Mouse (Mus musculus): ENCODE data around the gene Galc. TPM values are rescaled to one million over a fixed set of nuclear protein-coding genes. Genes with fewer than 3 reads are reported as not detected.

Gene Galc
- polyA plus RNA-seq (2017; shearing (Covaris generic)), result 3.6 TPM

DNA sequence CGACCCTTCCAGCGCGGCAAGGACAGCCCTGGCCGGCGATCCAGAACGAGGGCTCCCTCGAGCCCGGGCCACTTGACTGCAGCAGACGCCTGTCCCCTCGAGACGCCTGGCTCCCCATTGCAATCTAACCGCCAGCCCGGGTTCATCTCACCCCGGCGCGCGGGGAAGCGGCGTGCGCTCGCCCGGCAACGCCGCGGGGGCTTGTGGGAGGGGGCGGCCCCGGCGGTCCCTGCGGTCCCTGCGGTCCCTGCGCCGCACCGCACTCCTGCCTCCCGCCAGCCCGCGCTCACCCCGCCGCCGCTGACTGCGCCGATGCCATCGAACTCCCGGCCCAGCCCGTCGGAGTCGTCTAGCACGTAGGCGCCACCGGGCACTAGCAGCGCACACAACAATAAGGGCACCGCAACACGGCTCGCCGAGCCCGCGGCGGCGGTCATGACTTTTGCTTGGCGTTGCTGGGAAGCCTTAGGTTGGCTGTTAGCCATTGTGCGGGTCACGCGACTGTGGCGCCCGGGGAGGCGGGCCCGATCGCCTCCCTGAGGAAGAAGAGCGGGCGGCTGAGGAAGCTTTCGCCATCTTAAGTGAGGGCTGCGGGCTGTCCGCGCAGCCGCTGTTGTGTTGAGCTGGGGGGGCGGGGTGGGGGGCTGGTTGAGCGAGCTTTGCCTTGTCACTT lies at the start of gene Galc:
TSS of gene Galc (minus strand) at position 615 of the 673 bp plus-strand sequence.

DNA sequence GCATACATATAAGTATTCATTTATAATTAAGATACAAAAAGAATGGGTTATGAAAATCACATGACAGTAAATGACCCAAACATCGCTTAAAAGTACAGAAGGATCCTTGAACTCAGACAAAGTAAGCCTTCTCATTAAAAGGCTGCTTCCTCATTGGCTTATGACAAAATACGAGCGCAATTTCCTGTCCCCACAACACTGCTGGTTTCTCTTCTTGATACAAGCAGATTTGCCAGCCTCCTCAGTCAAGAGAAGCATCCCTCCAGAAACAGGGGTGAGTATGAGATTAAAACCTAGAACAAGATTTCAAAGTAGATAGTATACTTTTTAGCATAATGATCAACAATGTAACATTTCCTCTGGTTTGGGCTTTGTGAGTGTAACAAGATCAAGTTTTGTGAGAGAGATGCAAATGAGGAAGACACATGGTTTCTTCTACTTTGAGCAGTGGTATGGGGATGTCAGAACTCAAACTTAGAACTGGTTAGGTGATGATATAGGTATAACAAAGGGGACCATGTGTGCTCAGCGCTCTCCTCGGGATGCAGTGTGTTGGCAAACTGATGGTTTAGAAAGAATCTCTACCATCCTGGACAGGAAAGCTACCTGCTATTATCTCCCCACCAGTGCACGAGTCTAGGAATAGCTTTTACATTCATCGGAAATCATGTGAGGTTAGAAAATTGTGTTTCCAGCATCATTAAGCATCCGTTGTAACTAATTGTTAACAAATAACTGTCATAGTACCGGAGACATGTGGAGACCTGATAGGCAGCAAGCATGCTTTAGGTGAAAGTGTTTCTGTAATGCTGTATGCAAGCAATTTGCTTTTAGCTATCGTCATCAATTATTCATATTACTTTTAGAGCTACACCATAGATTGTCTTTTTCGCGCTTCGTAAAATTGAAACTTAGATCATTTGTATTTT lies 9.4 kb upstream of the Galc start, which contains the start of gene Gpr65:
TSS of gene Gpr65 (plus strand) at position 195 of the 929 bp plus-strand sequence.

Other genes with a start within 250 kb of the Galc start
- gene Gpr65, start 9.2 kb upstream of the Galc start, polyA plus RNA-seq (2017; shearing (Covaris generic)), result 42.8 TPM